Mouse (Mus musculus): ENCODE results near the gene Cchcr1.

The Cchcr1 gene

DNA sequence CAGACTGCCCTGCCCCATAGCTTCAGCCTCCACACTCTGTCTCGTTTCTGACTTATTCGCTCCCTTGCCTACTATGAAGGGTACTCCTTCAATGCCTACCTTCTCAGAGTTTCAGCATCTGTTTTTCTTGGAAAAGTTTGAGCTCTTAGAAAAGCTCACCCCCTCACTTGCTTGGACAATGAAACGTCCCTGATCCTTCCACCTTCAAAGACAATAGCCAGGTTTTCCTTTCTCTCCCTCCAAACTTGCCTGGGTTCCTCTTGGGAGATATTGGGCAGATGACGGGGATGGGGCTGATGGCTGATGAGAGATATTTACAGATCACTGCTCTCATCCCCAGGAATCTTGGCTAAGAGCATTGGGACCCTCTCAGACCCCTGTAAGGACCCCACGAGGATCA, 37.4 kb downstream of the Cchcr1 start:
- no peak for DNase-seq (ENCODE audit: extremely low spot score, low read depth, low spot score)

DNA sequence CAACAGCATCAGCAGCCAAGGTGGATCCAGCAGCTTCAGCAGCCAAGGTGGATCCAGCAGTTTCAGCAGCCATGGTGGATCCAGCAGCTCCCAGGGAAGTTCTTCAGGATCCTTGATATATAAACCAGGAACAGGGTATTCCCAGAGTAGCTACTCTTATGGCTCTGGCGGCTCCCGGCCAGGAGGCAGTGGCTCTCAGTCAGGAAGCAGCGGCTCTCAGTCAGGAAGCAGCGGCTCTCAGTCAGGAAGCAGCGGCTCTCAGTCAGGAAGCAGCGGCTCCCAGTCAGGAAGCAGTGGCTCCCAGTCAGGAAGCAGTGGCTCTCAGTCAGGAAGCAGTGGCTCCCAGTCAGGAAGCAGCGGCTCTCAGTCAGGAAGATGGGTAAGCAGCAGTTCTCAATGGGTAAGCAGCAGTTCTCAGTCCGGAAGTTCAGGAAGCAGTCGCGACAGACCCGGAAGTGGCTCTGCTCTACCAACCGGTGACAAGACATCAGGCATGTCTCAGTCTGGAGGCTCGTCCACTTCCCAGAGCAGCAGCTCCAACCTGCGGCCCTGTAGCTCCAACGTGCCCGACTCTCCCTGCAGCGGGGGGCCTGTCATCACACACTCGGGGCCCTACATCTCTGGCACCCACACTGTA, 38.0 kb downstream of the Cchcr1 start:
- DNase-seq (ENCODE audit: extremely low spot score, low read depth, low spot score), result no peak

- no peak for DNase-seq (ENCODE audit: extremely low spot score, low read depth, low spot score)
Observed at GRCm38 (mm10) chr17:35556186-35556765, 39.4 kb downstream of the Cchcr1 start.

- no peak for DNase-seq (ENCODE audit: extremely low spot score, low read depth, low spot score)
Observed at GRCm38 (mm10) chr17:35556812-35557211, 39.9 kb downstream of the Cchcr1 start.

DNA sequence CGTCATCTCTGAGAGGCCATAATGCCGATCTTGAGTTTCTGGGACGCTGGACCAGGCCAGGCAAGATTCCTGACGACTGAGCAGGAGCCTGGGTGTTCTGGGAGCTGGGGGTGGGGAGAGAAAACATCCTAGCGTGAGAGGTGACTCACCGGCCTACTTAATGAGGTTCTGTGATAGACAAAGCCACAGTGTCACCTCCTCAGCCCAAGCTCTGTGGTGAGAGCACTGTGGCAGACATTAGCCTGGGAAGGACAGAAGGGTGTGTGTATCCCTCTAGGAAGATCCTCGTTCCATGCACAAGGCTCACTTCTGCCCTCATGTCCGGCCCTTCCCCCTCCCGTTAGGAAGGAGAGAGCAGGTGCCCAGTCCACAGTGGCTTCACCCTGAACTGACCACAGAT, 40.5 kb downstream of the Cchcr1 start:
- DNase-seq (ENCODE audit: extremely low spot score, low read depth, low spot score), result no peak

DNA sequence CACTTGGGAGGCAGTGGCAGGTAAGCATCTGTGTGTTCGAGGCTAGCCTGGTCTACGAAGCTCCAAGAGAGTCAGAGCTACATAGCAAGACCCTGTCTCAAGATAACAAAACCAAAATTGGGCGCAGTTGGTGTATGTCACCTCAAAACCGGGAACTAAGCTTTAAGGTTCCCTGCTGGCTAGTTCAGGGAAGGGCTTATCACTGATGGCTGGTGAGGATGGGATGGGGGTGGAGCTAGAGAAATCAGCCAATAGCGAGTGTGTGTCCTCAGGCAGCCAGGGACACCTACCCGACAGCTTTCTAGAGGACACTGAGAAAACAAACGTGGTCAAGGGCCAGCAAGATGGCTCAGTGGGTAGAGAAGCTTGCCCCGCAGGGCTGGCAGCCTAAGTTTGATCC, 41.3 kb downstream of the Cchcr1 start:
- no peak for DNase-seq (ENCODE audit: extremely low spot score, low read depth, low spot score)

DNA sequence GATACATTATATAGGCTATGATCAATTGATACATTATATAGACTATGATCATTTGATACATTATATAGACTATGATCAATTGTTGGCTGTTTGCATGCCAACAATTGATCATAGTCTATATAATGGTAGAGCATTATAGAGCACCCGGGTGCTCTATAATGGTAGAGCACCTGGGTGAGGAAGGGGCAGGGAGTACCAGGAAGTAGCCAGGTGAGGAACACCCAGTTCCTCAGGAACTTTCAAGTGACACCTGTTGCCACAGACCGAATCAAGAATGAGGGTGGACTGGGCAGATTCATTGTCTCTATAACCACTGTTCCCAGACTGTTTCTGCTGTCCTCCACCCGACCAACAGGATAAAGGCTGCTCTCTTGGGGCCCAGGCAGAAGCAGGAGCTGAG, 50.2 kb downstream of the Cchcr1 start, which contains the start of gene 2300002M23Rik:
TSS of gene 2300002M23Rik (plus strand) at position 301 of the 400 bp plus-strand sequence.
- DNase-seq (ENCODE audit: extremely low spot score, low read depth, low spot score), result no peak

DNA sequence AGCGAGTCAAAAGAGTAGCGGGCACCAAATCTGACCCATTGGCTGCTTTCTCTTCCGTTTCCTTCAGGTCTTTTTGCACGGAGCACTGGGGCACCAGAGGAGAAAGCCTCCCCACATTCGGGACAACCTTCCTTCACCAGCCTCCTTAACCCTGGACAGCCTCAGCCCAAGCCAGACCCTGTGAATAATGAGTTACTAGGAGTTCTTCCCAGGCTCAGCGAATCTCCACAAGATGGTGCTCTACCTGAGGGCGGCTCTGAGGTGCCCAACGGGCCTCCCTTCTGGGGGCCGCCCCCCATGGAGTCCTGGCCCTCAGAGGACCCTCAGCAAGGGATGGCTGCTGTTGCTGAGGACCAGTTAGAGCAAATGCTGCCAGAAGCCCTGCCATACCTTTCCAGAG, 50.9 kb downstream of the Cchcr1 start:
- DNase-seq (ENCODE audit: extremely low spot score, low read depth, low spot score), result no peak

GRCm38 (mm10) chr17:35569091-35569944, 52.4 kb downstream of the Cchcr1 start:
- DNase-seq (ENCODE audit: extremely low spot score, low read depth, low spot score), result no peak

GRCm38 (mm10) chr17:35570836-35571235, 53.9 kb downstream of the Cchcr1 start:
- DNase-seq (ENCODE audit: extremely low spot score, low read depth, low spot score), result no peak

GRCm38 (mm10) chr17:35571477-35571876, 54.6 kb downstream of the Cchcr1 start:
- no peak for DNase-seq (ENCODE audit: extremely low spot score, low read depth, low spot score)

- peak; percentile 92 for DNase-seq (ENCODE audit: extremely low spot score, low read depth, low spot score)
Observed at GRCm38 (mm10) chr17:35578211-35578610, 61.3 kb downstream of the Cchcr1 start.

Data from hindlimb bud, embryonic 11.5 days (tissue).